Mouse (Mus musculus) lung, postnatal 4 days (tissue): Measurements from ENCODE around the gene Zcchc7.

Source experiments
- DNase-seq, 2 experiments: peaks; one replicate each; pipeline ENCODE4 v3.0.0; 2021

Zcchc7 gene

GRCm38 (mm10) chr4:44970056-44970455 lies 214.4 kb downstream of the Zcchc7 start:
- DNase-seq, result no peak

- DNase-seq, result peak in 1 of 2 experiments; percentile 54
These were observed 215.0 kb downstream of the Zcchc7 start for GRCm38 (mm10) chr4:44970612-44971110.

GRCm38 (mm10) chr4:44973450-44973849 lies 217.8 kb downstream of the Zcchc7 start:
- DNase-seq, result peak; percentile 90 to 93

GRCm38 (mm10) chr4:44973871-44974270 lies 218.2 kb downstream of the Zcchc7 start:
- DNase-seq, result no peak

GRCm38 (mm10) chr4:44974331-44974730 lies 218.7 kb downstream of the Zcchc7 start:
- no peak for DNase-seq

- peak in 1 of 2 experiments; percentile 12 for DNase-seq
These were observed 220.4 kb downstream of the Zcchc7 start for GRCm38 (mm10) chr4:44976026-44976615.

GRCm38 (mm10) chr4:44976921-44977710 lies 221.4 kb downstream of the Zcchc7 start:
- DNase-seq, result no peak

- DNase-seq, result no peak
These were observed 222.5 kb downstream of the Zcchc7 start for GRCm38 (mm10) chr4:44978175-44978574.

GRCm38 (mm10) chr4:44979794-44980338 lies 224.2 kb downstream of the Zcchc7 start:
- no peak for DNase-seq

- peak; percentile 88 for DNase-seq
These were observed 225.8 kb downstream of the Zcchc7 start, which contains the start of gene Grhpr for GRCm38 (mm10) chr4:44981280-44981973. Grhpr (plus strand) TSS chr4:44981395.
